Mouse (Mus musculus) left cerebral cortex, postnatal 14 days (tissue): ENCODE measurements around the gene Zbtb20. TPM values are rescaled to one million over a fixed set of nuclear protein-coding genes. Genes with fewer than 3 reads are reported as not detected.

ENCODE experiments used
- DNase-seq, 2 experiments: peaks; one replicate each; pipeline ENCODE4 v3.0.0; 2021 to 2022; ENCODE audit warnings: low spot score in 2 of 2, mixed read lengths in 1 of 2
- intact Hi-C: fragments of 180-260 bp; cut with DNase I; formaldehyde crosslinking; loops from one replicate; pipeline ENCODE4 v1.15.1; 2025
- total RNA-seq, 2 experiments: library from RNA; stranded (reverse); gene quantifications; 2 replicates each; pipeline ENCODE4 v1.2.3; 2021

The Zbtb20 gene
- total RNA-seq, 2 experiments from 2014 or later = 48.4 to 53.0 TPM

- intact Hi-C loops = no loop called here
- DNase-seq = no peak
These were observed 617.2 kb downstream of the Zbtb20 start for GRCm38 (mm10) chr16:43492863-43493262.

- intact Hi-C loops = no loop called here
- DNase-seq = no peak
These were observed 618.1 kb downstream of the Zbtb20 start for GRCm38 (mm10) chr16:43493596-43494385.

- intact Hi-C loops = no loop called here
- no peak for DNase-seq
These were observed 619.6 kb downstream of the Zbtb20 start for GRCm38 (mm10) chr16:43495175-43495818.

- intact Hi-C loops = no loop called here
- DNase-seq = no peak
These were observed 621.4 kb downstream of the Zbtb20 start for GRCm38 (mm10) chr16:43497093-43497492.

- intact Hi-C loops = loop anchor here (10.0 kb wide), 1 partner anchor 585 kb away; no protein-coding TSS in a partner anchor
- DNase-seq = no peak
These were observed 624.6 kb downstream of the Zbtb20 start for GRCm38 (mm10) chr16:43500132-43500853.

- no peak for DNase-seq
- intact Hi-C loops = loop anchor here (10.0 kb wide), 1 partner anchor 586 kb away; no protein-coding TSS in a partner anchor
These were observed 625.6 kb downstream of the Zbtb20 start for GRCm38 (mm10) chr16:43501284-43501683.

GRCm38 (mm10) chr16:43502339-43503009, 626.8 kb downstream of the Zbtb20 start:
- intact Hi-C loops = loop anchor here (10.0 kb wide), 1 partner anchor 588 kb away; no protein-coding TSS in a partner anchor
- no peak for DNase-seq

DNA sequence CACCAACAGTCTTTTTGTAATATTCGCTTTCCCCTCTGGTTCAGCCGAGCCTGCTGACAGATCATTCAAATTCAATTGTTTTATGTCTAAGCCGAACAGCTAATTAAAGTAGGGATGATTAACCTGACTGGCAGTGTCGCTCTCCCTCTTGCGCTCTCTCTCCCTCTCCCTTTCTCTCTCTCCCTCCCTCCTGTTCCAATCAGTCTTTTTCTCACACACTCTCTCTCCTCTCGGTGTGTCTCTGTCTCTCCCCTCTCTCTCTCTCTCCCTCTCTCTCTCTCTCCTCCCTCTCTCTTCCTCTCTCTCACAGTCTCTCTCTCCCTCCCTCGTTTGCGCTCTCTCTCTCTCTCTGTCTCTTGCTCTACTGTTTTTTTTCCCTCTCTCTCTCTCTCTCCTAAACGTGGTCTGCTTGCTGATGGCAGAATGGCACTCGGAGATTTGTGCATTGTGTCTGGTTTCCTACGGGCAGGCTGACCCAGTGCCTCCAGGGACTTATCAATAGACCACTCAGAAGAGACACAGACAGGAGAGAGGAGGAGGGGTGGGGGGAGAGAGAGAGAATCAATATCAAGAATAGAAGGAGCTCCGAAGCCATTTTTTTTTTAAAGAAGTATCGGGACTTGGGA, 627.4 kb downstream of the Zbtb20 start:
- intact Hi-C loops = loop anchor here (10.0 kb wide), 1 partner anchor 588 kb away; no protein-coding TSS in a partner anchor
- peak in 1 of 2 experiments; percentile 21 for DNase-seq

DNA sequence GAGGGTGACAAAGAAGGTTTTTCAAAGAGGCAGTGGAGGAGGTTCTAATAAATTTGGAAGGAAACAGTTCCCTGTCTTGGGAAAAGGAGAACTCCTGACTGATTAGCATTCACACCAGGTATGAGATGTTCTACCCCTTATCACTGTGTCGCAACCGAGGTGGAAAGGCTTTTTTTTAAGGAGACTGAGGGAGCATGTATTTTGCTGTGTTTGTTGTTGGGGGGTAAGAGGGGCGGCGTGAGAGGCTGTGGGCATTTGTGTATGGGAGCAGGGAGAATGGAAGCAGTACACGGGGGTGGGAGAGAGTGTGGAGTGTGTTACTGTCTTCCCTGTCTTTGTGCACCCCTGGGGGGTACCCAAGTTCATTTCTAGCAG, 627.9 kb downstream of the Zbtb20 start:
- intact Hi-C loops = loop anchor here (10.0 kb wide), 1 partner anchor 589 kb away; no protein-coding TSS in a partner anchor

DNA sequence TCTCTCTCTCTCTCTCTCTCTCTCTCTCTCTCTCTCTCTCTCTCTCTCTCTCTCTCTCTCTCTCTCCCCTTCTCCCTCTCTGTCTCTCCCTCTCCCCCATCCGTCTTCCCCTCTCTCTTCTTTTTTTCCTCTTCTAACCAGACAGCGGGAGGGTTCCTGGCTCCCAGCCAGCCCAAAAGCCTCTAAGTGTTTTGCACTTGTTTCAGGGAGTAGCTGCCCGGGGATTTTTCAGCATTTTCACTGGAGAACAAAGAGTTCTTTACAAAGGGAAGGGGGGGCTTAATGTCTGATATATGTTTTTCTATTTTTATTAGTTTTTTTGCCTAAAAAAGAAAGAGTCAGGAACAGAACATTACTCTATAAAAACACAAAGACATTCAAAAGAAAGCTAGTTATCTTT, 628.5 kb downstream of the Zbtb20 start:
- peak; percentile 64 to 77 for DNase-seq
- intact Hi-C loops = loop anchor here (10.0 kb wide), 1 partner anchor 589 kb away; no protein-coding TSS in a partner anchor

More for the DNA sequence above, 627.9 kb downstream of the Zbtb20 start:
- DNase-seq = no peak

- intact Hi-C loops = loop anchor here (10.0 kb wide), 1 partner anchor 590 kb away; no protein-coding TSS in a partner anchor
- DNase-seq = no peak
These were observed 628.9 kb downstream of the Zbtb20 start for GRCm38 (mm10) chr16:43504556-43504955.

DNA sequence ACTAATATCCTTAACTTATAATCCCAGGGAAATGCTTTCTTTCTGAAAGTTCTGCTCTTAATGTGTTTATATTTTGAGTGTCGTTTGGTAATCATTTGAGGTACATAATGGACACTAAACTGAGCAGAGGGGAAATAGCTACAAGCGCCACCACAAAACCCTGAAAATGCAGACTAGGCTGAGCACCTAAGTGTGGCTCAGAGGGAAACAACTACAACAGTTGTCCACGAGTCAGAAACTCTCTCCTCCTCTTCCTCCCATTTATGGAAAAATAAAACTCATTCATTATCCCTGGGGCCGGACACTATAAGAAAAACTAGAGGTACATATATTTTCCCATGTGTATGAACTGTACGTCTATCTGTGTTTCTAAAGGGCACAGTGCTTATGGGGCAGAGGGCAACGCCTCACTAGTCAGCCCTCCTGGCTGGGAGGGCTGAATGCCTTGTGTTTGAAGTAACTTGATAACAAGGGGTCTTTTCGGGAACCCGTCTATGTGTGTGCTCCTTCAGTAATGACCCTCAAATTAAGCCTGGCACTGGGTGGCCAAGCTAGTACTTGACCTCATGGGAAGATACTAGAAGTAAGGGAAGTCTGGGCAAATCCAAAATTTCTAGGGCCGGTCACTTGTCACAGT, 629.8 kb downstream of the Zbtb20 start:
- intact Hi-C loops = loop anchor here (10.0 kb wide), 1 partner anchor 591 kb away; no protein-coding TSS in a partner anchor

DNA sequence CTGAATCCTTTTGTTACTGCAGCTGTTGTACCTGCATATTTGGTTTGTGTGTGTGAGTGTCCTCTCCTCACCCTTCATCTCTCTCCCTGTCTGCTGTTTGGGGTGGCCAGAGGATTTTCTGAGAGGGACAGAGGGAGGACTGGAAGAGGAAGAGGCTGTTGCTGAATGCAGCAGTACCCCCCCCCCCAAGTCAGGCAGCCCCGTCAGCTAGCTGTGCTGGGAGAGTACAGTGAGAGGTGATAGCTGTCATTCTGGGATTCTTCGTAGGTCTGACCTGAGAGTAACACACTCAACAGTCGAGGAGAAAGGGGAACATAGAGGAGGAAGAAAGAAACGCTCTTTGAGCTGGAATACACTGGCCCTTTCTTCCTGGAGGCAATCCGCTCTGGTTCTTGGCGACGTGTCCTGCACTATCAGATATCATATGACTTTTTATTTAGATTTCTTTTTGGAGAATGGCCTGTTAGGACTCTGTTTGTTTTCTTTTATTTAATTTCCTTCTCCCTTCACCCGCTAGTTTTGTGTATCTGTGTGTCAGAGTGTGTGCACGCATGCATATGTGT, 630.6 kb downstream of the Zbtb20 start:
- no peak for DNase-seq
- intact Hi-C loops = loop anchor here (10.0 kb wide), 1 partner anchor 591 kb away; no protein-coding TSS in a partner anchor

More for the DNA sequence above, 629.8 kb downstream of the Zbtb20 start:
- DNase-seq = no peak

- no peak for DNase-seq
- intact Hi-C loops = loop anchor here (10.0 kb wide), 1 partner anchor 592 kb away; no protein-coding TSS in a partner anchor
These were observed 631.2 kb downstream of the Zbtb20 start for GRCm38 (mm10) chr16:43506771-43507405.

DNA sequence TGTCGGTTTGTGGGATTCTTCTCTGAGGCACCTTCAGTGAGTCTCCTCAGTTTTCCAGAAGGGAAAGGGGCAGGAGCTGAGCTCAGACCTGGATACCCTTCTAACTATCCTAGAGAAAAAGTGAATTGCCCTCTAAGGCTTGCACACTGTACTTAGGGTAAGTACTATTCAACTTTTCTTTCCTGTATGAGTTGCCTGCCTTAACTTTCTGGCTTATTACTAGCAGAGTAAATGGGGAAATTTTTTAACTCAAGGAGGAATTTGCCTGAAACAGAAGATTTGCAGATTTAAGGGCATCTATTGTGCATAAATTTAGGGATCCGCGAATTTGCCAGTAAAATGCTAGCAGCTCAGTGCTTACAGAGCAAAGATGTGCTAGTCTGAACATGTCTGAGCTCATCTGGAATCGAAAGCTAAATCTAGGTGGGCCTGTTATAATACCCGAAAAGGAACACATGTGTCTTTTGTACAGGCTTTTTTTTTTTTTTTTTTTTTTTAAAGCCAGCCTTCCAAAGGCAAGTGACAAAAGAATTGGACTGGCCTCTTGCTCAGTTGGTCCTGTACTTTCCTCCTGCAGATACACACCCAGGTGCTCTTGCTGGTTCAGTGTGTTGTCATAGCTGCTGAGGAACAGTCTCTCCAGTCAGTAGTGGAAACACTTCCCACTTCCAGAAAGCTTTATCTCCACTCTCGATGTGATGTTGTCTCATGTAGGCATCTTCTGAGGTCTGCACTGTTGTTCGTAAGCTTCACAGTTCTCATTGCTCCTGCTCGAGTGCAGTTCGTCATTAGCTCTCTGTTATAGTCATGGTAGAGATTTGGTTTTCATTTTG, 632.7 kb downstream of the Zbtb20 start:
- intact Hi-C loops = loop anchor here (10.0 kb wide), 1 partner anchor 594 kb away; no protein-coding TSS in a partner anchor
- no peak for DNase-seq

DNA sequence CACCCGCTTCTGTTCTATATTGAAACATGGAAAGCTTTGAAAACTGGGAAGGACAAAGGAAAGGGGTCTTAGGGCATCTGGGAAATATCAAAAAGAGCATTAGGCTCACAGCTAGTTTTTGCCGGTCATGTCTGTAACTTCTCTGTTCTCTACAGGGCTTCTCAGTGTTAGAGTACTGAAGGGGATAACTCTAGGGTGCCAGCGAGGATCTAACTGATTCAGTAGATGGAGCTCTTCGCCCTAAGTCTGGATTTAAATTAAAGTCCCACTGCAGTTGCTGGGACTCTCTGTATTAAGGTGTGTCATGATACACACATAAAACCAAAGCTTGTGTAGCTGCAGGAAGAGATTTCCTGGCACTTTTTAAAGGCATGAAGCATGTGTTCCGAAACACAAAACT, 634.8 kb downstream of the Zbtb20 start:
- intact Hi-C loops = loop anchor here (5.0 kb wide), 1 partner anchor 62 kb away; no protein-coding TSS in a partner anchor
- DNase-seq = no peak
